Mouse (Mus musculus): Measurements from ENCODE around the gene Efna3. TPM values are rescaled to one million over a fixed set of nuclear protein-coding genes. Genes with fewer than 3 reads are reported as not detected.
A peak's percentile ranks its signal among the peaks of the same experiment; 100 is the strongest.

The Efna3 gene
- polyA plus RNA-seq, 1 experiment from 2014 or later = 4.4 TPM

DNA sequence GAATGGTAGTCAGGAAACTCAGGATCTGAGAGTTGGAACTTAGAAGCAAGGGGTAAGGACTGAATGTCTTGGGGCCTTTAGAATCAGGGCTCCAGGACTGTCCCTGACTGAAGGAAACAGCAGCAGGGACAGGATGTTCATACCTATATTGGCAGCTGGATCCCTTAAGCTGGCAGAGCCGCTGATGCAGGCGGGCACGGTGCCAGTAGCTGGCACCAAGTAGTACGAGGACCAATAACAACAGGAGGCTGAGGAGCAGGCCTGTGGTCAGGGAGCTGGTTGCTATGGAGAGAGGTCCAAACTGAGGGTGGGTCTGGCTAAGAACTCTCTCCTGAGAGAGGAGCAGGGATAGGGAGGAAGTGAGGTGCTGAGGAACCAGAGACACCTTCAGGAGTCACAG is 19.0 kb upstream of the Efna3 start:
- Histone ChIP-seq H3K9ac (replicated peaks; ENCODE audit: low read depth) (no peak overlapping the region), H3K27me3 (replicated peaks; ENCODE audit: insufficient read depth, low read length) (no peaks in the 10 kb centered on the region), H3K36me3 (ENCODE audit: insufficient read depth, low read length) (0 out of 2 replicates have a peak, but pooled peaks cover 7% of the 10 kb centered on the region), H3K9me3 (ENCODE audit: low read length) (no peaks in the 10 kb centered on the region), H3K27ac (ENCODE audit: low read length) (no peak overlapping the region), H3K4me3 (ENCODE audit: low read depth, low read length) (no peak overlapping the region), H3K4me2 (replicated peaks; ENCODE audit: low read depth, low read length) (no peak overlapping the region), H3K4me1 (ENCODE audit: insufficient read depth, low read depth, low read length) (no peaks in the 10 kb centered on the region)
- DNase-seq (ENCODE audit: low spot score) (no peak), ATAC-seq (no peak)
- TF ChIP-seq EP300 (IDR thresholded peaks at IDR 0.05) = no peak
- no peak for TF ChIP-seq CTCF (IDR thresholded peaks at IDR 0.05)
- WGBS = 68% methylated on average over 4 of the region's 4 CpGs

DNA sequence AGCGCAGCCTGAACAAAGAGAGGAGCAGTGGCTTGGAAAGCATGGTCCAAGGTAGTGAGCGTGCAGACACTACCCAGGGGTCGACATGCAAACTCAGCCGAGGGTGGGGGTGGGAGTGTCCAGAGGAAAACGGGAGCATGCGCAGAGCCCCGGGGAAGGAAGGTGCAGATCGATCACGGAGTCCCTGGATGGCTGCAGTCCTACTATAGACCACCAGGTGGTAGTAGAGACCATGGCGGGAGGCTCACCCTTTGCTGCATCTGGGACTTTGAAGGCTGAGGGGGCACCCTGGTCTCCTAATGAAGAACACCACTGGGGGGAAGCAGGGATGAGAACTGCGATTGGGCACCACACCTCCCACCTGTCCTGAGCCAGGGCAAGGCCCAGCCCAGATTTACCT is 17.7 kb upstream of the Efna3 start:
- Histone ChIP-seq H3K4me3 (ENCODE audit: low read depth, low read length) (no peak overlapping the region), H3K27me3 (replicated peaks; ENCODE audit: insufficient read depth, low read length) (no peaks in the 10 kb centered on the region), H3K9ac (replicated peaks; ENCODE audit: low read depth) (no peak overlapping the region), H3K36me3 (ENCODE audit: insufficient read depth, low read length) (0 out of 2 replicates have a peak, but pooled peaks cover 4% of the 10 kb centered on the region), H3K9me3 (ENCODE audit: low read length) (no peaks in the 10 kb centered on the region), H3K4me2 (replicated peaks; ENCODE audit: low read depth, low read length) (no peak overlapping the region; the same call in 1 of the 2 replicates), H3K4me1 (ENCODE audit: insufficient read depth, low read depth, low read length) (no peaks in the 10 kb centered on the region), H3K27ac (ENCODE audit: low read length) (no peak overlapping the region)
- ATAC-seq = peak; percentile 18; the same call in 1 of the 2 replicates
- TF ChIP-seq EP300 (IDR thresholded peaks at IDR 0.05) = no peak
- peak; percentile 95 for TF ChIP-seq CTCF (IDR thresholded peaks at IDR 0.05)
- peak; percentile 68 for DNase-seq (ENCODE audit: low spot score)
- 9% methylated on average over 11 of the region's 11 CpGs for WGBS

DNA sequence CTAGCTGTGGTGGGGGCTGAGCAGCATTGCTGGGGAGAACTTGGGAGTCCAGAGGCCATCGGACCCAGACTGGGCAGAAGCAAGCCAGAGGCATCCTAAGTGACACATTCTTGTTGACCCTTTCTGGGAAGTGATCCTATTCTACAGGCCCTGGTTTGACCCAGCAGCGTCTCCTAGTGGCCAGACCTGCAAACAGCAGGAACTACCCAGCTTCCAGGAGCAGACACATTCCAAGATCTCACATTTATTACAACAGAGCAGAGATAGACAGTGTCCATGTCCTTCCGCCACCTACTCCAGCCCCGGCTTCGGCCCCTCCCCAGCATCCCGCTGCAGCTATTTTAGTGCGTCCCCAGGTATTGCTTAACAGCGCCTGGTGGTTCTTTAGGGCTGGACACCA is 16.7 kb upstream of the Efna3 start:
- H3K27me3 ChIP-seq (replicated peaks; ENCODE audit: insufficient read depth, low read length) = no peaks in the 10 kb centered on the region
- no peak overlapping the region for H3K4me3 ChIP-seq (ENCODE audit: low read depth, low read length)
- no peaks in the 10 kb centered on the region for H3K4me1 ChIP-seq (ENCODE audit: insufficient read depth, low read depth, low read length)
- 14% methylated on average over 8 of the region's 8 CpGs for WGBS
- H3K9ac ChIP-seq (replicated peaks; ENCODE audit: low read depth) = no peak overlapping the region
- ATAC-seq = peak; percentile 23
- H3K27ac ChIP-seq (ENCODE audit: low read length) = no peak overlapping the region
- no peaks in the 10 kb centered on the region for H3K9me3 ChIP-seq (ENCODE audit: low read length)
- 0 out of 2 replicates have a peak, but pooled peaks cover 2% of the 10 kb centered on the region for H3K36me3 ChIP-seq (ENCODE audit: insufficient read depth, low read length)
- TF ChIP-seq EP300 (IDR thresholded peaks at IDR 0.05) = no peak
- peak; percentile 95 for TF ChIP-seq CTCF (IDR thresholded peaks at IDR 0.05)
- no peak overlapping the region for H3K4me2 ChIP-seq (replicated peaks; ENCODE audit: low read depth, low read length)
- peak; percentile 76 for DNase-seq (ENCODE audit: low spot score)

DNA sequence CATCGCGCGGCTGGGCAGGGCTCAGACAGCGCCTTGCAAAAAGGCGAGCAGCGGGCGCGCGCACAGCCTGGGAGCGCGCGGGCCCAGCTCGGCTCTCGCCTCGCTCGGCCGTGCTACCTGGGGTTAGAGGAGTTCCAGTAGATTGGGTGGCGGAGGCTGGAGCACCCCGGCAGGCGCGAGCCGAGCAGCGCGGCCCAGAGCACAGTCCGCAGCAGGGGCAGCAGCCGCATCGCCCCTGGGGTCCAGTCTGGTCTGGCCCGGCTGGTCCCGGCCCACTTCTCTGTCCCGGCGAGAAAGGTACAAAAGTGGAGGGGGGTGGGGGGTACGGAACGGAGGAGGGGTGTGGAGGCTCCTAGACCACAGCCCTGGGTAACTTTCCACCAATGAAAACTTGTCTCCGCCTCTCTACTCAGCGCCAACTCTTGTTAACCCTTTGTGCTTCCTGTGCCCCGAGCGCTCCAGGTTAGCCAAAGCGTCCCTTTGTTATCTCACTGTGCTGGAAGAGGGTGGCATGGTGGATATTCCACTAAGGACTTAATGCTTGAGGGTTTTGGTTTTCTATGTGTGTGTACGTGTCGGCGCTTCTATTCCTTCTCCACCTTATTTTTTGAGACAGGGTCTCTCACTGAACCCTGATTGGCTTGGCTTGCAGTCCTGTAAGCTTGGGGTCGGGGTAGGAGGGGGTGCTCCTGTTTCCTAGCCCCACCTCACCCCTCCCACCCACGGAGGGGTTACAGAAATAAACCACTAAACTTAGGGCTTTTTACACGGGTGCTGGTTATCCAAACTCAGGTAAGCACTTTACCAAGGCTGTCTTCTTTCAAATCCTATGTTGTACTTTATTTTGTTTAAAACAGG is 15.2 kb upstream of the Efna3 start, which contains the start of gene Efna4:
Gene Efna4 (minus strand): TSS at position 308 of the 858 bp plus-strand sequence.
- H3K36me3 ChIP-seq (ENCODE audit: insufficient read depth, low read length) = peaks cover 4% of the 10 kb centered on the region; the same call in 1 of the 2 replicates
- no peaks in the 10 kb centered on the region for H3K9me3 ChIP-seq (ENCODE audit: low read length)
- peak within 1 kb of the TSS; percentile 96 for H3K4me2 ChIP-seq (replicated peaks; ENCODE audit: low read depth, low read length)
- H3K27me3 ChIP-seq (replicated peaks; ENCODE audit: insufficient read depth, low read length) = no peaks in the 10 kb centered on the region
- H3K4me3 ChIP-seq (ENCODE audit: low read depth, low read length) = peak within 1 kb of the TSS; percentile 72
- peak; percentile 85 for ATAC-seq
- WGBS = 3% methylated on average over 44 of the region's 44 CpGs
- peak within 1 kb of the TSS; percentile 80 for H3K27ac ChIP-seq (ENCODE audit: low read length)
- peak within 1 kb of the TSS; percentile 55 for H3K9ac ChIP-seq (replicated peaks; ENCODE audit: low read depth)
- no peaks in the 10 kb centered on the region for H3K4me1 ChIP-seq (ENCODE audit: insufficient read depth, low read depth, low read length)
- no peak for TF ChIP-seq EP300 (IDR thresholded peaks at IDR 0.05)
- no peak for TF ChIP-seq CTCF (IDR thresholded peaks at IDR 0.05)
- DNase-seq (ENCODE audit: low spot score) = peak; percentile 88

DNA sequence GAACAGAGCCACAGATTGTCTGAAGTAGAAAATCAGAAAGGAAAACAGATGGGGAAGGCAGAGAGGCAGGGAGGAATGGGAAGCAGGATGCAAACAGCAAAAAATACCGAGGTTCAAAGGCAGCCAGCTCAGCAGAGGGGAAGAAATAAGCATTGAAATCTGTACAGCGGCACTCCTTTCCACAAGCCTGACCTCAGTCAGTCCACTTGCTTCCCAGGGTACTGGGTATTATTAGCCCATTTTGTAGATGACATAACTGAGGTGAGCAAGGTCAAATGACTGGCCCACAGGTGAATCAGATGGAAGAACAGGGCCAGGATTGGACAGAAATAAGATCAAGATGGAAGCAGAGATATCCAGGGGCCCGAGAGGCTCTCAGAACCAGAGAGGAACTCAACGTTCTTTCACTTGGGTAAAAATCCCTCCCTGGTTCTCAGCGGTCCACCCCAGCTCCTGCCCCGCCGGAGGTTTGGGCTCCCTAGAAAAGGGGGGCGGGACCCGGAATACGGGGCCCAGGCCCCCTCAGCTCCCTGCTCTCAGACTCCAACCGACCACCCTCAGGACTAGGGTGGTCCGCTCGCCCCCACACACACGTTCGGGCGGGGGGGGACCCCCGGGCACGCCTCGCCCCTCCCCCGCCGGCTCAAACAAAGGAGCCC is 14.4 kb upstream of the Efna3 start:
- under 1% methylated on average over 20 of the region's 21 CpGs for WGBS
- Histone ChIP-seq H3K36me3 (ENCODE audit: insufficient read depth, low read length) (peaks cover 4% of the 10 kb centered on the region; the same call in 1 of the 2 replicates), H3K27me3 (replicated peaks; ENCODE audit: insufficient read depth, low read length) (no peaks in the 10 kb centered on the region), H3K9ac (replicated peaks; ENCODE audit: low read depth) (peak overlapping the region; percentile 55), H3K9me3 (ENCODE audit: low read length) (no peaks in the 10 kb centered on the region), H3K27ac (ENCODE audit: low read length) (peak overlapping the region; percentile 80), H3K4me2 (replicated peaks; ENCODE audit: low read depth, low read length) (peak overlapping the region; percentile 96), H3K4me1 (ENCODE audit: insufficient read depth, low read depth, low read length) (no peaks in the 10 kb centered on the region), H3K4me3 (ENCODE audit: low read depth, low read length) (peak overlapping the region; percentile 72)
- DNase-seq (ENCODE audit: low spot score) (no peak), ATAC-seq (peak; percentile 6)
- TF ChIP-seq EP300 (IDR thresholded peaks at IDR 0.05) (no peak), CTCF (IDR thresholded peaks at IDR 0.05) (no peak)

DNA sequence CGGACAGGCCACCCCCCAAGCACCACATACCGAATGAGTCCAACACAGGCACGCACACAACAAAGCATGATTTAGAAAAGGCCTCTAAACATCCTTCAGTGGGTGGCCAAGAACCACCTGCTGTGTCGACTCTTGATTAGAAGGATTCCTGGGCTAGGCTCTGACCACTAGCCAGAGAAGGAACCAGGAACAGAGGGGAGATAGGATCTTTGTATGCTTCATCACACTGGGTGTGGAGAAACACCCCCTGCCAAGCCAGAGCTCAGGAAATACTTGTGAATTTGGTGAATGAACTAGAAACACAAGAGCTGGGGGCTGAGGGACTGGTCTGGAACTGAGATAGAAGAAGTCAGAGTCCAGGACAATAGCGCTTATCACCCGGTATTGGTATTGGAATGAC is 13.8 kb upstream of the Efna3 start:
- peak overlapping the region; percentile 96; the same call in 1 of the 2 replicates for H3K4me2 ChIP-seq (replicated peaks; ENCODE audit: low read depth, low read length)
- ATAC-seq = no peak
- WGBS = 22% methylated on average over 6 of the region's 6 CpGs
- H3K9me3 ChIP-seq (ENCODE audit: low read length) = no peaks in the 10 kb centered on the region
- no peaks in the 10 kb centered on the region for H3K4me1 ChIP-seq (ENCODE audit: insufficient read depth, low read depth, low read length)
- H3K4me3 ChIP-seq (ENCODE audit: low read depth, low read length) = no peak overlapping the region
- H3K9ac ChIP-seq (replicated peaks; ENCODE audit: low read depth) = 0 out of 2 replicates have a peak overlapping the region, but pooled peaks have one; percentile 55
- no peak overlapping the region for H3K27ac ChIP-seq (ENCODE audit: low read length)
- no peaks in the 10 kb centered on the region for H3K27me3 ChIP-seq (replicated peaks; ENCODE audit: insufficient read depth, low read length)
- DNase-seq (ENCODE audit: low spot score) = no peak
- peaks cover 4% of the 10 kb centered on the region; the same call in 1 of the 2 replicates for H3K36me3 ChIP-seq (ENCODE audit: insufficient read depth, low read length)
- TF ChIP-seq CTCF (IDR thresholded peaks at IDR 0.05) = no peak
- no peak for TF ChIP-seq EP300 (IDR thresholded peaks at IDR 0.05)

Data from lung, postnatal 0 days (tissue).